Mouse (Mus musculus): ENCODE measurements at regions not wholly inside any gene's neighbourhood (a gene's known extent, or its start where the extent isn't known, plus 50 kb on each side); places are given as distances from the start of the nearest gene placed in this dataset.

DNA sequence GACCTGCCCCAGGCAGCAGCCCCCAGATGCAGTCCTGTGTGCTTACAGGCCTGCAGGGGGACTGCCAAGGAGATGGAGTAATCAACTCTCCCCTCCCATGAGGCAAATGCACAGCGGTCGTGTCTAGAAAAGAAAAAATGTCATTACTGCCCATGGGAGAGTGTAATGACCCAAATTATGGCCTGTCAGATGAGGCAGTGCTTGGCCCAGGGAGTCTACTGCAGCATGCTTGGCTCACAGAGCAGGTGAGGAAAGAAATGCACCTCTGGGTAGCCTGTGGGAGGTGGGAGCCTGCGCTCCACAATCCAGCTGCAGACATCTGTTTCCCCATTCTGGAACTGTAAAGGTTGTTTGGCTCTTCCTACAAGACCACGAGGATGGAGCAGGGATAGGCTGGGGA lies 339.8 kb upstream of the Apob start:
- ATAC-seq (ENCODE audit: insufficient number of reproducible peaks, low FRiP score, low TSS enrichment) = no peak

DNA sequence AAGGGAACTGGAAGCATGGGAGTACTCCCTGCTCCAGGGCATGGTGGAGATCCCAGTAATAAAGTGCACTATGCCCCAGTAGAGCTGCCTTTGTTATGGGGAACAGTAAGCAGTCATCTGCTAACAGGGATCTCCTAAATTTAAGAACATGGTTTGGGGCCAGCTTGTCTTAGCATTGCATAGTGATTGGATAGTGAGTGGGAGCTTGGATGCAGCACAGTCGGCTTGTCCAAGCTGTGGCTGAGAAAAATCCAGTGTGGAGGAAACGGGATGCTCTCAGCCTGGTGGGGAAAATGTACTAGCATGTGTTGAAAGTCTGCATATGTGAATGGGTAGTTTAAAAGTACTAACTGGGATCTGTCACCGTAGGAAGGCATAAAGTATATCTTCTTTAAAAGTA lies 326.6 kb upstream of the Apob start:
- no peak for ATAC-seq (ENCODE audit: insufficient number of reproducible peaks, low FRiP score, low TSS enrichment)

DNA sequence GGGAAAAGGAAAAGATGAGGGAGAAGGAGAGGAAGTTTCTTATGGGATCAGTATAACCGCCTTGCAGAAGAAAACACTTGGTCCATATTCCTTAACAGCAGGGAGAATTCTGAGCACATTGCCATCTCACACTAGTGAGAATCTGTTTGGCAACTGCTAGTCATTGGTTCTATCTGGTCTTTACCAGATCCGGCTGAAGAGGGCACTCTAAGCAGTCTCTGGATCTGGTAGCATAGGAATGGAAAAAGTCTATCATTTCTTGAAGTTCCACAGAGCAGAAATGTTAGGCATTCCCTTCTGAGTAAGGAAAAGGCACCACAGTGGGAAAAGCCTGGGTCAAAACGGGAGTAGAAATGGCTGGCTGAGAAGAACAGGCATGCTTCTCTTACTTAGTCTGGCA lies 315.4 kb upstream of the Apob start:
- ATAC-seq (ENCODE audit: insufficient number of reproducible peaks, low FRiP score, low TSS enrichment) = no peak

DNA sequence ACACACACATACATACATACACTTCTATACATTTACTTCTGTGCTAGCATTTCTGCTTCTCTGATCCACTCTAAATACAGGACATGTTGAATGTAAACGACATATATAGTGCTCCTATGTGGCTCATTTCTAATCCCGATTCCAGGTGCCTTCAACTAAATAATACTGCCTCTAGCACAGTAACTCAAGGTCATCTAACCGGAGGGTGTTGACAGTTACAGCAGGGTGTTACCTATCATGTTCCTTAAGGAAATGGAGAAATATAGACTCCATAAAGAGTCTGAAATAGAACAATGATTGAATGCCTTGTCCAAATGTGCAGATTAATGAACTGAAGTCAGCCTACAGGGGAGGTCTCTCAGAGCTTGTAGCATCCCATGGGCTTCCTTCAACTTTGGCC lies 307.3 kb upstream of the Apob start:
- ATAC-seq (ENCODE audit: insufficient number of reproducible peaks, low FRiP score, low TSS enrichment) = no peak

DNA sequence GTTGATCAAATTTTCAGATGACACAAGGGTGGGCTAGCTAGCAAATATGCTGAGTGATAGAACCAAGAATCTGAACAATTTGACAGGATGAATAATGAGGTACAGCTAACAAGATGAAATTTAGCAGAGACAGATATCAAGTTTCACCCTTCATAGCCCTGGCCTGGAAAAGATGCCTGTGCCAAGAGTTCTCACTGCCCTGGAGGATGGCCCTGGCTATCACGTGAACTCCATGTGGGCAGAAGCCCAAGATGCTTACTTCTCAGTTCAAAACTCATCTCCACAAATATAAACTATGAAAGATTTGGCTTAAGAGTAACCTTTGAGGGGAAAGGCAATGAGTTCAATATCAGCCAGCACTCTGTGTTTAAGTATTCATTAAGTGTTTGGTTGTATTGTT lies 306.9 kb upstream of the Apob start:
- ATAC-seq (ENCODE audit: insufficient number of reproducible peaks, low FRiP score, low TSS enrichment) = no peak

DNA sequence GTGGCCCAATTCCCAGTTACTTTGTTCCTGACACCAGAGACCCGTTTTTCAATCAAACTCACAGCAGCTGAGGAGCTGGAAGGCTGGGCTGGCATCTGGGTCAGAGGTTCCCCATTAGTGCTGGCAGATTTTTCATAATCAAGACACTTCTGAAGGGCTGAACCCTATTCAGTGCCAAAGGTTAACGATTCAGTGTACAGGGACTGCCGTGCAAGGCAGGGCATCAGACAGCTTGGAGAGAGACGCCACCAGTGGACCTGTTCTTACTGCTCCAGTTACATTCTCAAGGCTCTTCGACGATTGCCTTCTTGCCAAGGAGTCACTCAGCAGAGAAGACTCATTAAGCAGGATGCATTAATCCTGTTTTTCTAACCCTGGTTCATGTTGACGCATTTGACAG lies 285.5 kb upstream of the Apob start:
- ATAC-seq (ENCODE audit: insufficient number of reproducible peaks, low FRiP score, low TSS enrichment) = no peak

DNA sequence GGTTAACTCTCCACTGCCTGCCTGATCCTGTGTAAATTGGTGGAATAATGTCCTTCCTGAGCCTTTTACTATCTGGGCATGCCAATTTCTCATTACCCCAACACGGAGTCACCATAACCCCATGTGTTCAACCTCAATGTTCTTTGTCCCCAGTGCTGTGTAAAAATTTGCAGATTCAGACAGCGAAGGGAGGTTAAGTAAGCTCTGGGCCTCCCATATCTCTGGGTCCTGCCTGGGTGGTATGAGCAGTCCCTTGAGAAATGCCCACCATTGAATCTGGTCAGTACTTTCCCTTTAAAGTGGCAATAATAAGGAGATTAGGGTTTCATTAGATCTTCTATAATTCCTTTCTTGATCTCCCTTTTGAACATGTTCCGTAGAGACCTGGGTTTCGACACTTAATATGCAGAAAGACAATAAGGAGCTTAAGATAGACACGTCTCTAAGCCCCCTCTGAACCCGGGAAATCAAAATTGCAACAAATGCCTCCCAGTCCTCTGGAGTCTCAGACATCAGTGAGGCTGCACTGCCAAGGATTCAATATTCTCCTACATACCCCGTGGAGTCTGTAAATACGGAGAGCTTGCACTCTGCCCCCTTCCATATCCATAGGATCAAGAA lies 279.0 kb upstream of the Apob start:
- no peak for ATAC-seq (ENCODE audit: insufficient number of reproducible peaks, low FRiP score, low TSS enrichment)

DNA sequence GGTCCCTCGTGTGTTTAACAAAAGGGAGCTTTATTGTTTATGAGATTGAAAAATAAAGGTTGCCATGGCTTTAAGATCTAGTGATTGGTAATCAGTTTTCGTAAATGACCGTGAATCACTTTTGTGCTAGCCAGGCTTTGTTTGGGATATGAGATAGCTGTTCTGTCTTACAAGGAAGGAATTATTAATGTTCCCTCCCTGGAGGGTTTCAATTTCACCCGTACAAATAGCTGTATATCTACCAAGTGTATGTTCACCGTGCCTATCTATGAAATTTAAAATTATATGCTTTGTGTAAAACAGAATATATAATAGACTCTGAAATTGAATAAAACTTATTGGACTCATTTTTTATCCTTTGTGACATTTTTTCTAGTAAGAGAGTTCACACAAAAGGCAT lies 268.3 kb upstream of the Apob start:
- no peak for ATAC-seq (ENCODE audit: insufficient number of reproducible peaks, low FRiP score, low TSS enrichment)

DNA sequence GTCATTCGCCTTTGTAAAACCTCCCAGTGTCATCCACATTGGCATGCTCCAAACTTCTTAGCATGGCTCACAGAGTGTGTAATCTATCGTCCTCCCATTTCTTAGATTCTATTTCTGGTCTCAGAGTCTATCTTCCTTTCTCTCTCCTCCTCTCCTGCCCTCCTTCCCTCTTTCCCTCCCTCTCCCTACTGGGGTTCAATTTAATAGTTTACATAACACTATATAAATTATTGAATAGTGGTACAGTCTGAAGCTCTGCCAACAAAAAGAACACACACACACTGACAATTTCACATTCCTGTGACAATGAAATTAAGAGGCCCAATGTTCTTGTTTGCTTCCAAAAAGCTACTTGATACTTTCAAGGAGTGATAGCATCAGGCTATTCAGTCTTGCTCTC lies 267.6 kb upstream of the Apob start:
- no peak for ATAC-seq (ENCODE audit: insufficient number of reproducible peaks, low FRiP score, low TSS enrichment)

DNA sequence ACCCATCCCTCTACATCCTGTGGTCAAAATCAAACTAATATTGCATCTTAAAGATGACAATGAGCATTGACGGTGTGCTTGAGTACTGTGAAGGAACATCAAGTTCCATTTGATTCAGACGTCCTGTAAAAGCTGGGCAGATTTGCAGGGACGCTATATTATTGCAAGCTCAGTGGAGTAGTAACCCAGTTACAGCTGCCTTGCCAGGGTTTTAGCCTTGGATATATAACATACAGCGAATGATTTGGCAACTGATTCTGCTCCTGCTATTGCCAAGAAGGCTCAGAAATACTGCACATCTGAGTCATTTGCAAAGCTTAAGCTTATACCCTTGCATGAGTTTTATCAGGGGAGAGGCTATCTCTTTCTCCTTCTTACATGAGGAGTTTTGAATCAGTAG lies 262.4 kb upstream of the Apob start:
- ATAC-seq (ENCODE audit: insufficient number of reproducible peaks, low FRiP score, low TSS enrichment) = no peak

DNA sequence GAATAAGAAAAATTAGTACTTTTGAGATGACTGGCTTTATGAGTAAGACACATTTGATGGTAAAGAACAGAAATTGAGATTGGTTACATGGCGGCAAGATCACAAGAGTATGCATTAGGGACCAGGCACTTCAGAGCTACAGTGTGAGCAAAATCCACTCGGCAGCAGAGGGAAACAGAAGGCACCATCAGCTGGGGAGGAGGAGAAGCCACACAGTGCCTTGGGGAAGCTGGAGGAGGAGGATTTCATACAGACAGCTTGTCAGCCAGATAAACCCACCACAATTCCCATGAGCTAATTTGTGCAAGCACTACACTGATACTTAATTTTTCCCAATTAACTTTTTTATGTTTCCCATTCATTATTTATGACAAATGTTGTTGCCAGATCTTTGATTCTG lies 258.9 kb upstream of the Apob start:
- no peak for ATAC-seq (ENCODE audit: insufficient number of reproducible peaks, low FRiP score, low TSS enrichment)

DNA sequence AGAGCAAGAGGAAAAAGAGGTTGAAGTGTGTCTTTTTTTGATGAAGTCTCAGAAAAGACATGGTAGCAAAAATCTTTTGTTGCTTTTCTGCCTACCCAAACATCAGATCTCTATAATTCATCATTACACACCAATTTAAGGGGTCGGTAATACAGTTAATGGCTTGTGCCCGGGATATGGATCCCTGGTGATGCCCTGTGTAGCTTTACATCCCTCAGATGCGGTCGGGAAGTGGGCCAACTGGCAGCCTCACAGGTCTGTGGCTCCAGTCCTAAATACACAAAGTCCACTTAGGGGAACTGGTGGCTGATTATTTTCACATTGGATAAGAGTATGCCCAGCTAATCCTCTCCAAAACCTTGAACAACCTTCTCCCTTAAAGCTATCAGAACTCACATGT lies 258.4 kb upstream of the Apob start:
- no peak for ATAC-seq (ENCODE audit: insufficient number of reproducible peaks, low FRiP score, low TSS enrichment)

DNA sequence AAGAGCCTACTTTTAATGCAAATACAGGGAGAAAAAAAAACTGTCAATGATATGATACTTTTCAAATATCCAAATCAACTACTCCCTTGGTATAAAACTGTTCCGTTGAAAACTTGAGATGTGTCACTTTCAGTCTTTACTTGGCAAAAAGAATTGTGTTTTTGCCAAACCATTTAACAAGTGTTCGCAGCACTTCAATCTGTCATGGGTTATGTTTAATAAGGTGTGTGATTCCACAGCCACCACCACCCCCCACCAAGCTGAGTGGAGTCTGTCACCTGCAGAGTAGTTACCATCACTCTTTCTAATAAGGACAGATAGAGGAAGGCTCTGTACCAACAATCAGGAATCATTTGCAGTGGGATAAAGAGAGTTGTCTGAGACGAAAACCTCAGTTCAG lies 252.5 kb upstream of the Apob start:
- no peak for ATAC-seq (ENCODE audit: insufficient number of reproducible peaks, low FRiP score, low TSS enrichment)

DNA sequence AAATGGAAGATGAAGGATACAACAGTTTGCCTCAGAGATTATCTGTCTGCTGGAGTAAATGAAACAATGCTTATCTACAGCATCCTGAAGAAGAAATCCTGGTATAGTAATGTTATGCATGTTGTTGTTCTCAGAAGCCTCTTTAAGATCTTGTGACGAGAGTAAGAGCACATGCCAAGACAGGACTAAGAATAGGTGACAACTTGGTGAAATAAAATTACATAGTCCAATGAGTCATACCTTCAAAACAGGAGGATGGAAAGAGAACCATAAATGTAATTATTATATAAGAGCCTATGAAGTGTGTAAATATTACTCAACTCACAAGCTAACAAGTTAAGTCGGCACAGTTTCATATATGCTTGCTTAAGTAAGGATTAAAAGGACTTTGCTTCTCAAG lies 239.4 kb upstream of the Apob start:
- no peak for ATAC-seq (ENCODE audit: insufficient number of reproducible peaks, low FRiP score, low TSS enrichment)

DNA sequence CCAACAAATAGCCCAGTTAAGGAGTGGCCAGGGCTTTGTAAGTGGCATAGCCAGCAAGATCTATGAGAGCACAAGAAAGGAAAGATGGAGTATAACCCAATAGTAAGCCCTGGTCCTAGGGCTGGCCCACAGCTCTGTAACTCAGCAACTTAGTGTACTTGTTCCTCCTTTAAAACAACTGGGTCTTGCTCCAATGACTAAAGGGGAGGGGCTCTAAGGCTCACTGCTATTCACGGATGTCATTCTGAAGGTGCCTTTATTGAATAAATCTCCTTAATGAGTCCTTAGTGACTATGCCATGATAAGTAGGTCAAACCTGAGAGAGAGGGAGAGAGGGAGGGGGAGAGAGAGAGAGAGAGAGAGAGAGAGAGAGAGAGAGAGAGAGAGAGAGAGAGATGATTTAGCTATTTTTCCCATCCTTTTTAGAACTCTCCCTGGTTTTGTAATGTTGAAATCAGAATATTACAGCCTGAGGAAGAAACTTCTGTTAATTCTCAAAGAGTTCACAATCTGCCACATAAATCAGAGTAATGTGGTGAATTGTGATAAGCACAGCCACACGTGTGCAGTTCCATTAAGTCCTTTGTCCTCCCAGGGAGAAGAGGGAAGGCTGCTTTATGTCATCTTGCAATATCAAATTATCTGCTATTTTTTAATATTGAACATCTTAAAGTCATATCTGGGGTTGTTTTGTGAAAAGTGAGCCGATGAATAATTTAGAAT lies 238.7 kb upstream of the Apob start:
- no peak for ATAC-seq (ENCODE audit: insufficient number of reproducible peaks, low FRiP score, low TSS enrichment)

DNA sequence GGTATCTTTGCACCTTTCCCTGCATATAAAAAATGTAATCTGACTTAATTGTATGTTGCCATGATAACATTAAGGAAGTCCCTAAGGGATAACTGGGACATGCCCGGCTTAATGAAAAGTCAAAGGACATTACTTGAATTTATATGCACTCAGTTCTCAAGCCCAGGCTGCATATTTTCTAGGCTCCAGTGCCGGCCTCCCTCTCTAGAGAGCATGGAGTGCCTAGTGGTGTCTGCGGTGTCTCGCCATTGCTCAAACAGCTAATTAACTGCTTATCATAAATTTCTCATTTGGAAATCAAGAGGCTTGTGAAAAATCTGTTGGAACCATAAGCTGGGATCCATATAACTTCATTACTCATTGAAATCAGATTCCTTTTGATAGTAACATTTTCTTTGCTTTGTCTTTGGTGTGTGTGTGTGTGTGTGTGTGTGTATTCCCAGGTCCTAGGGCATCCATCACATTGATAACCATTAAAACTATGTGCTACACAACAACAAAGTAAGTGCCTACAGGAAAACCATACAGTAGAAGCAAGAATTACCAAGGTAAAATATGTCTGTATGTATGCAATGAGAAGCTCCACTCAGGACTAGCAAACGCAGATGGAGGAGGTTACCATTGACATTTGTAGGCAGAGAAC lies 238.0 kb upstream of the Apob start:
- ATAC-seq (ENCODE audit: insufficient number of reproducible peaks, low FRiP score, low TSS enrichment) = no peak

DNA sequence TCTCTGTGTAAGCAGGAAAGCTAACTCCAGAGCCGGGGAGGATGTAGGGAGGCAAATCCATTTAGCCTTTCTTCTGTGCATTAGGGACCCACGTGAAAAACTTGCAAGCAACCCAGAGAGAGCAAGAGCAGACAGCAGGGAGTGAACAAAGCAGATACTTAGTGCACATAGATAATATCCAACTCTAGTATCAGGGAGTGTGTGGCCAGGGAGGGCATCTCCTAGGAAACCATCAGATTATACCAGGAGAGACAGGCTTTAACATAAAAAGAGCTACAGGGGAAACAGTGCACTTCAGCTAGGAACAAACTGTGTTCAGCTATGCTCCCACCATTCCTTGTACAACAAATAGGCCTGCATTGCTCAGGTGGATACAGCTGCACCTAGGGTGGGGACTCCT lies 230.7 kb upstream of the Apob start:
- ATAC-seq (ENCODE audit: insufficient number of reproducible peaks, low FRiP score, low TSS enrichment) = no peak

DNA sequence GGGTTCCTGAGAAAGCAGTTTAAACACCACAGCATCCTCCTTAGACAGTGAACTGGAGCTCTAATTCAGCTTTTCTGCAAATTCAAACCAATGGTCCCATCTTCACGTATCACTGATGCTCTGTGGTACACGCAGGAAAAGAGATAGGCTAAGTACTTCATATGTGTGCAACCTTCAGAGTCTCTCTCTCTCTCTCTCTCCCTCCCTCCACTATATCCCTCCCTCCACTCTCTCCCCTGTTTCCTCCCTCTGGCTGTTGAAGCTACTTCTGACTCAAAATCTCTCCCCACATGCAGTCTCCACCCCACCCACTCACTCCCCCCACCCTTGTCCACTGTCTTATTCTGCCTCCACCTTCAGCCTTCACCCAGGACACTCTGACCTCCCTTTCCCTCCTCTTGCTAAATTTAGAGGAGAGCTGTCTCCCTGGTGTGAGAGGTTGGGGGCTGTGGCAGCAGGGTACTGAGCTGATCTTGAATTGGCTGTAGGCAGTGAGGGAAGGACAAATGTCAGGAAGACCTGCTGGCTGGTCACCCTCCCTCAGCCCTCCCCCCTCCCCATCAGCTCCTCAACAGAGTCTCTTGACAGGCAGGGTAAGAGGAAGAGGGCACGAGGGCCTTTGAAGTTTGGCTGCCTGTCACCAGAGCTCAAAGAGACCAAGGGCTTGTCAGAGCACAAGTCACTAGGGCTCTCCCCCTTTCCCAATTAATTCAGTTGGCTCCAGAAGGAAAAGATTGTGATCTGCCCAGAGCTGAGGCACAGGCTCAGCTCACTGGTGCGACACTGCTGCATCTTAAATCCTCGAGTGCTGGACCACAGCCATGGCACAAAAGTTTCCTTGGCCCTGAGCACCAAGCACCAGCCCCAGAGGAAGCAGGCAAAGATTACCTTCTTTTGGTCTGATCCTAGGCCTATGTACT lies 227.9 kb upstream of the Apob start:
- ATAC-seq (ENCODE audit: insufficient number of reproducible peaks, low FRiP score, low TSS enrichment) = no peak

DNA sequence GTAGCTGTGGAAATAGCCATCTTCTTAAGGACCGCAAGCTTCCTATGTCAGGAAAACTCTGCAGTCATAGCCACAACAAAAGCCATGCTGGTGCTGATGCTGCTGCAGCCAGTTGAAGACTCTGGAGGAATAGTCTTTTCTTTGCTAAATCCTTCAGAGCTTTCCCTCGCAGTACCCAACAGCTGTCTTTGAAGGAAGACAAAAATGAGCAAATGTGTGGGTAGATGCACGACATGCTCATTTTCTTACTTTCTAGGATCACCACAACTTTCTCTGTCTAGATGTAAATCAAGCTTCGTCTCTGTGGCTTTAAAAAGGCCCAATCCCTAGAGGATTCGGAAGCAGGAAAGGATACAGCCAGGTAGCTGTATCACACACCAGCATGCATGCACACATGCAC lies 222.6 kb upstream of the Apob start:
- no peak for ATAC-seq (ENCODE audit: insufficient number of reproducible peaks, low FRiP score, low TSS enrichment)

DNA sequence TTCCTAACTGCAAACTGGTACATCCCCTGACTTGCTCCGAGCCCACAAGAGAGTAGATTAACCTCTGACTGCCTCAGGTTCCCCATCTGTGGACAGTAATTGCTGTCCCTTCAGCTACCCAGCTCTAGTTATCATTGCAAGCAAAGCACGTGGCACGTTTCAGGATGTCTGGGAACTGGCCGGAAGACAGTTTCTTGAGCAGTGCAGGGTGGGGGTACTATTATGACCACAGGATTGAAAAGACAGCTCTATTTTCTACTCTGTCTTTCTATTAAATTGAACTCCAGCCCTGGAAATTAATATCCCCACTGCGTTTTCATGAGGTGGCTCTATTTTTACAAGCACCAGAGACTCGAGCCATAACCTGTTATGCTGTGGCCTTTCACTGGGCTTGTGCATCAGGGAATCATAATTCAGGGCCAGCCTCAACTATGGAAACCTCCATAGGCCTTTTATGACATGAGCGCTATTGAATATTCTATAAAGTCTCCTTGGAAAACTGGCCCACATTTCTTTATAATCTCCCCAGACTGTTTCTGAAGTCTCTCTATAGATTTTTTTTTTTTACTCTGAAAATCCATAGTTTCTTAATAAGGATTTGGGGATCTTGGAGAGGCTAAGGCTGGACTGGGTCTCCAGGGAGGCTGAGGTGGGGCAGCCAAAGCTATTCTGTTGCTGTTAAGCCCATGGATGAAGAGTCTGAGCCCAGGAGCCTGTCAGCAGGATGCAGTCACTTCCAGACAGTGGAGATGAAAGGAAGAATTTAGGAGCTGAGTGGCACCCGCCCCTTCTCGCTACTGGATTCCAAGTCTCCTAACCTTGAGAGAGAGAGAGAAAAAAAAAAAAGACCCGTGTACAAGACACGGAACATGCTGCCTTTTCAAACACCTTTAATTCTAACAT lies 212.4 kb upstream of the Apob start:
- no peak for ATAC-seq (ENCODE audit: insufficient number of reproducible peaks, low FRiP score, low TSS enrichment)

Data from cerebellum, adult (tissue).